Mouse (Mus musculus): Measurements from ENCODE around the gene Sptb. TPM values are rescaled to one million over a fixed set of nuclear protein-coding genes. Genes with fewer than 3 reads are reported as not detected.

The Sptb gene
- polyA plus RNA-seq, 1 experiment from 2014 or later = 2.4 TPM

- no peak overlapping the region for H3K4me3 ChIP-seq (ENCODE audit: low read depth, low read length)
- no peaks in the 10 kb centered on the region for H3K27me3 ChIP-seq (ENCODE audit: control insufficient read depth, insufficient read depth, low read length)
- DNase-seq (ENCODE audit: low spot score) (no peak), ATAC-seq (replicated peaks; ENCODE audit: insufficient number of reproducible peaks, low FRiP score, low TSS enrichment, low read depth) (no peak)
- no peaks in the 10 kb centered on the region for H3K9me3 ChIP-seq (replicated peaks; ENCODE audit: control insufficient read depth, low read length)
- no peak overlapping the region for H3K4me2 ChIP-seq (ENCODE audit: low read depth, low read length)
- H3K9ac ChIP-seq (replicated peaks; ENCODE audit: low read length) = no peak overlapping the region
- H3K4me1 ChIP-seq (ENCODE audit: control insufficient read depth, insufficient read depth, low read length) = no peaks in the 10 kb centered on the region
- 88% methylated on average over 12 of the region's 12 CpGs for WGBS
- H3K27ac ChIP-seq (replicated peaks; ENCODE audit: low read depth, low read length) = no peak overlapping the region
- H3K36me3 ChIP-seq (replicated peaks; ENCODE audit: control insufficient read depth, insufficient read depth, low read depth, low read length) = no peaks in the 10 kb centered on the region
Measured at GRCm38 (mm10) chr12:76612621-76613020, 97.7 kb downstream of the Sptb start.

GRCm38 (mm10) chr12:76608997-76609565 lies 101.3 kb downstream of the Sptb start:
- no peak overlapping the region for H3K9ac ChIP-seq (replicated peaks; ENCODE audit: low read length)
- H3K36me3 ChIP-seq (replicated peaks; ENCODE audit: control insufficient read depth, insufficient read depth, low read depth, low read length) = no peaks in the 10 kb centered on the region
- no peaks in the 10 kb centered on the region for H3K27me3 ChIP-seq (ENCODE audit: control insufficient read depth, insufficient read depth, low read length)
- ATAC-seq (replicated peaks; ENCODE audit: insufficient number of reproducible peaks, low FRiP score, low TSS enrichment, low read depth) = no peak
- H3K4me3 ChIP-seq (ENCODE audit: low read depth, low read length) = no peak overlapping the region
- no peak overlapping the region for H3K4me2 ChIP-seq (ENCODE audit: low read depth, low read length)
- H3K9me3 ChIP-seq (replicated peaks; ENCODE audit: control insufficient read depth, low read length) = no peaks in the 10 kb centered on the region
- no peaks in the 10 kb centered on the region for H3K4me1 ChIP-seq (ENCODE audit: control insufficient read depth, insufficient read depth, low read length)
- no peak overlapping the region for H3K27ac ChIP-seq (replicated peaks; ENCODE audit: low read depth, low read length)
- 73% methylated on average over 15 of the region's 15 CpGs for WGBS
- no peak for DNase-seq (ENCODE audit: low spot score)

GRCm38 (mm10) chr12:76608241-76608640 lies 102.1 kb downstream of the Sptb start:
- Histone ChIP-seq H3K27me3 (ENCODE audit: control insufficient read depth, insufficient read depth, low read length) (no peaks in the 10 kb centered on the region), H3K9me3 (replicated peaks; ENCODE audit: control insufficient read depth, low read length) (no peaks in the 10 kb centered on the region), H3K27ac (replicated peaks; ENCODE audit: low read depth, low read length) (no peak overlapping the region), H3K4me3 (ENCODE audit: low read depth, low read length) (no peak overlapping the region), H3K36me3 (replicated peaks; ENCODE audit: control insufficient read depth, insufficient read depth, low read depth, low read length) (no peaks in the 10 kb centered on the region), H3K9ac (replicated peaks; ENCODE audit: low read length) (no peak overlapping the region), H3K4me2 (ENCODE audit: low read depth, low read length) (no peak overlapping the region), H3K4me1 (ENCODE audit: control insufficient read depth, insufficient read depth, low read length) (no peaks in the 10 kb centered on the region)
- DNase-seq (ENCODE audit: low spot score) (no peak), ATAC-seq (replicated peaks; ENCODE audit: insufficient number of reproducible peaks, low FRiP score, low TSS enrichment, low read depth) (no peak)
- 92% methylated on average over 11 of the region's 11 CpGs for WGBS

- no peak for DNase-seq (ENCODE audit: low spot score)
- no peak overlapping the region for H3K9ac ChIP-seq (replicated peaks; ENCODE audit: low read length)
- H3K36me3 ChIP-seq (replicated peaks; ENCODE audit: control insufficient read depth, insufficient read depth, low read depth, low read length) = no peaks in the 10 kb centered on the region
- ATAC-seq (replicated peaks; ENCODE audit: insufficient number of reproducible peaks, low FRiP score, low TSS enrichment, low read depth) = no peak
- H3K27me3 ChIP-seq (ENCODE audit: control insufficient read depth, insufficient read depth, low read length) = no peaks in the 10 kb centered on the region
- H3K27ac ChIP-seq (replicated peaks; ENCODE audit: low read depth, low read length) = no peak overlapping the region
- no peak overlapping the region for H3K4me3 ChIP-seq (ENCODE audit: low read depth, low read length)
- no peak overlapping the region for H3K4me2 ChIP-seq (ENCODE audit: low read depth, low read length)
- WGBS = 62% methylated on average over 3 of the region's 3 CpGs
- H3K9me3 ChIP-seq (replicated peaks; ENCODE audit: control insufficient read depth, low read length) = no peaks in the 10 kb centered on the region
- H3K4me1 ChIP-seq (ENCODE audit: control insufficient read depth, insufficient read depth, low read length) = no peaks in the 10 kb centered on the region
Measured at GRCm38 (mm10) chr12:76605837-76606236, 104.5 kb downstream of the Sptb start.

- no peak overlapping the region for H3K9ac ChIP-seq (replicated peaks; ENCODE audit: low read length)
- H3K9me3 ChIP-seq (replicated peaks; ENCODE audit: control insufficient read depth, low read length) = no peaks in the 10 kb centered on the region
- ATAC-seq (replicated peaks; ENCODE audit: insufficient number of reproducible peaks, low FRiP score, low TSS enrichment, low read depth) = no peak
- no peak for DNase-seq (ENCODE audit: low spot score)
- WGBS = 46% methylated on average over 4 of the region's 4 CpGs
- H3K4me2 ChIP-seq (ENCODE audit: low read depth, low read length) = no peak overlapping the region
- H3K36me3 ChIP-seq (replicated peaks; ENCODE audit: control insufficient read depth, insufficient read depth, low read depth, low read length) = no peaks in the 10 kb centered on the region
- H3K27me3 ChIP-seq (ENCODE audit: control insufficient read depth, insufficient read depth, low read length) = no peaks in the 10 kb centered on the region
- no peaks in the 10 kb centered on the region for H3K4me1 ChIP-seq (ENCODE audit: control insufficient read depth, insufficient read depth, low read length)
- no peak overlapping the region for H3K4me3 ChIP-seq (ENCODE audit: low read depth, low read length)
- no peak overlapping the region for H3K27ac ChIP-seq (replicated peaks; ENCODE audit: low read depth, low read length)
Measured at GRCm38 (mm10) chr12:76604546-76604945, 105.8 kb downstream of the Sptb start.

GRCm38 (mm10) chr12:76603779-76604178 lies 106.6 kb downstream of the Sptb start:
- Histone ChIP-seq H3K4me2 (ENCODE audit: low read depth, low read length) (no peak overlapping the region), H3K9ac (replicated peaks; ENCODE audit: low read length) (no peak overlapping the region), H3K9me3 (replicated peaks; ENCODE audit: control insufficient read depth, low read length) (no peaks in the 10 kb centered on the region), H3K27me3 (ENCODE audit: control insufficient read depth, insufficient read depth, low read length) (no peaks in the 10 kb centered on the region), H3K27ac (replicated peaks; ENCODE audit: low read depth, low read length) (no peak overlapping the region), H3K4me3 (ENCODE audit: low read depth, low read length) (no peak overlapping the region), H3K4me1 (ENCODE audit: control insufficient read depth, insufficient read depth, low read length) (no peaks in the 10 kb centered on the region), H3K36me3 (replicated peaks; ENCODE audit: control insufficient read depth, insufficient read depth, low read depth, low read length) (no peaks in the 10 kb centered on the region)
- 87% methylated on average over 9 of the region's 9 CpGs for WGBS
- no peak for ATAC-seq (replicated peaks; ENCODE audit: insufficient number of reproducible peaks, low FRiP score, low TSS enrichment, low read depth)
- DNase-seq (ENCODE audit: low spot score) = no peak

GRCm38 (mm10) chr12:76598196-76598928 lies 112.0 kb downstream of the Sptb start:
- no peak overlapping the region for H3K9ac ChIP-seq (replicated peaks; ENCODE audit: low read length)
- no peaks in the 10 kb centered on the region for H3K9me3 ChIP-seq (replicated peaks; ENCODE audit: control insufficient read depth, low read length)
- H3K36me3 ChIP-seq (replicated peaks; ENCODE audit: control insufficient read depth, insufficient read depth, low read depth, low read length) = no peaks in the 10 kb centered on the region
- no peaks in the 10 kb centered on the region for H3K27me3 ChIP-seq (ENCODE audit: control insufficient read depth, insufficient read depth, low read length)
- ATAC-seq (replicated peaks; ENCODE audit: insufficient number of reproducible peaks, low FRiP score, low TSS enrichment, low read depth) (no peak), DNase-seq (ENCODE audit: low spot score) (no peak)
- 67% methylated on average over 24 of the region's 24 CpGs for WGBS
- no peaks in the 10 kb centered on the region for H3K4me1 ChIP-seq (ENCODE audit: control insufficient read depth, insufficient read depth, low read length)
- no peak overlapping the region for H3K27ac ChIP-seq (replicated peaks; ENCODE audit: low read depth, low read length)
- H3K4me2 ChIP-seq (ENCODE audit: low read depth, low read length) = no peak overlapping the region
- H3K4me3 ChIP-seq (ENCODE audit: low read depth, low read length) = no peak overlapping the region

- Histone ChIP-seq H3K36me3 (replicated peaks; ENCODE audit: control insufficient read depth, insufficient read depth, low read depth, low read length) (no peaks in the 10 kb centered on the region), H3K4me3 (ENCODE audit: low read depth, low read length) (no peak overlapping the region), H3K4me1 (ENCODE audit: control insufficient read depth, insufficient read depth, low read length) (no peaks in the 10 kb centered on the region), H3K9me3 (replicated peaks; ENCODE audit: control insufficient read depth, low read length) (no peaks in the 10 kb centered on the region), H3K4me2 (ENCODE audit: low read depth, low read length) (no peak overlapping the region), H3K27me3 (ENCODE audit: control insufficient read depth, insufficient read depth, low read length) (no peaks in the 10 kb centered on the region), H3K27ac (replicated peaks; ENCODE audit: low read depth, low read length) (no peak overlapping the region), H3K9ac (replicated peaks; ENCODE audit: low read length) (no peak overlapping the region)
- ATAC-seq (replicated peaks; ENCODE audit: insufficient number of reproducible peaks, low FRiP score, low TSS enrichment, low read depth) (no peak), DNase-seq (ENCODE audit: low spot score) (no peak)
- 68% methylated on average over 15 of the region's 15 CpGs for WGBS
Measured at GRCm38 (mm10) chr12:76597577-76598100, 112.7 kb downstream of the Sptb start.

All from embryonic facial prominence, embryonic 11.5 days (tissue).